Mouse (Mus musculus) E14TG2a.4 (cell line): Measurements from ENCODE around the gene Fmo1.

ENCODE experiments used
- CTCF ChIP-seq: conservative IDR thresholded peaks from 2 replicates; pipeline ENCODE4 v1.5.1; 2014; ENCODE audit warnings: low read length
- NANOG ChIP-seq: IDR thresholded peaks from 2 replicates; pipeline ENCODE4 v1.6.1; 2014; ENCODE audit warnings: borderline replicate concordance, low read length, mixed read lengths
- POU5F1 ChIP-seq: IDR thresholded peaks from 2 replicates; pipeline ENCODE4 v1.6.1; 2014; ENCODE audit warnings: low read length, borderline replicate concordance

DNA sequence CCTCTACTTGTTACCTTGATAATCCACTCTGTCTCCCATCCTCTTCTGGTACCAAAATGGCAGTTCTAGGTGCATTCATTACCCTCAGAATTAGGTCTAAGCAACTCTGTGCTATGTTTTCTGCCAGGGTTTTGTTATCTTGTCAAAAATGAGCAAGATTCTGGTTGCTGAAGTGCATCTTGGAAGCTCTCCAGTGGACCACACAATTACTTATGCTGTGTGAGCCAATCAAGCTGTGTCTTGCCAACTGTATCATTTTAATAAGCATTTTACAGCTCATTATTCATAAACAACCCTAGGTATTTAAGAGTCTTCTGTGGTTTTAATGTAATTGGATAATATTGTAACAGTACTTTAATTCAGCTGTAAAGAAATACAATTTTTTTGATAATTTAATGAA, 70.0 kb downstream of the Fmo1 start:
- TF ChIP-seq CTCF (no peak), NANOG (no peak), POU5F1 (no peak)
